Mouse (Mus musculus) neural tube, embryonic 12.5 days (tissue): Measurements from ENCODE around the gene Syn3. TPM values are rescaled to one million over a fixed set of nuclear protein-coding genes. Genes with fewer than 3 reads are reported as not detected.
A peak's percentile ranks its signal among the peaks of the same experiment; 100 is the strongest.
"Not testable (repeated sequence)": the region's sequence is repeated elsewhere in the genome, so short reads cannot be mapped to it uniquely, and the experiment has no call there.

Experiments used
- ATAC-seq: fragments of 200-750 bp; cut with Nextera tagmentation; 2 replicates; pipeline ENCODE4 v1.8.0; 2017; ENCODE audit warnings: low read depth, mild to moderate bottlenecking, moderate TSS enrichment, moderate library complexity; ENCODE audit not compliant: low FRiP score
- H3K27ac ChIP-seq: fragments of 300-500 bp; sonication (generic); 2 replicates; pipeline ENCODE4 v1.5.1; 2016
- H3K27me3 ChIP-seq: fragments of 300-500 bp; sonication (generic); replicated peaks from 2 replicates; pipeline ENCODE4 v1.6.1; 2016; ENCODE audit warnings: mild to moderate bottlenecking
- H3K36me3 ChIP-seq: fragments of 300-500 bp; sonication (generic); 2 replicates; pipeline ENCODE4 v1.6.1; 2016; ENCODE audit warnings: mild to moderate bottlenecking
- H3K4me1 ChIP-seq: fragments of 300-500 bp; sonication (generic); 2 replicates; pipeline ENCODE4 v1.6.1; 2016
- H3K4me2 ChIP-seq: fragments of 300-500 bp; sonication (generic); replicated peaks from 2 replicates; pipeline ENCODE4 v1.6.1; 2016; ENCODE audit warnings: mild to moderate bottlenecking
- H3K4me3 ChIP-seq: fragments of 300-500 bp; sonication (generic); 2 replicates; pipeline ENCODE4 v1.5.1; 2016
- H3K9ac ChIP-seq: fragments of 300-500 bp; sonication (generic); 2 replicates; pipeline ENCODE4 v1.6.1; 2016; ENCODE audit warnings: mild to moderate bottlenecking
- H3K9me3 ChIP-seq: fragments of 300-500 bp; sonication (generic); 2 replicates; pipeline ENCODE4 v1.6.1; 2016; ENCODE audit warnings: mild to moderate bottlenecking
- WGBS: fragments of 180-500 bp; shearing (Covaris S2); methylation state at CpG from one replicate; pipeline ENCODE4 v1.1.7; 2016; 5-methylcytosine and 5-hydroxymethylcytosine counted together
- polyA plus RNA-seq: library from polyadenylated mRNA; unstranded; fragments of >200 nt; fragmentation: Nextera tagmentation; extraction: Ambion mirVana; gene quantifications from 2 replicates; pipeline ENCODE4 v1.2.1, GENCODE M21; 2016

Syn3 gene
- polyA plus RNA-seq, 1 experiment from 2014 or later, result 7.9 TPM

- no peak overlapping the region for H3K9ac ChIP-seq
- H3K9me3 ChIP-seq, result no peaks in the 10 kb centered on the region
- ATAC-seq, result no peak
- H3K27me3 ChIP-seq, result no peaks in the 10 kb centered on the region
- H3K4me1 ChIP-seq, result 0 out of 2 replicates have a peak, but pooled peaks cover 8% of the 10 kb centered on the region
- H3K36me3 ChIP-seq, result no peaks in the 10 kb centered on the region
- 54% methylated on average over 2 of the region's 2 CpGs for WGBS
- H3K4me2 ChIP-seq, result no peak overlapping the region
- H3K27ac ChIP-seq, result no peak overlapping the region
- no peak overlapping the region for H3K4me3 ChIP-seq
Measured at GRCm38 (mm10) chr10:86389913-86390312, 108.8 kb downstream of the Syn3 start.

- Histone ChIP-seq H3K4me2 (no peak overlapping the region), H3K27me3 (no peaks in the 10 kb centered on the region), H3K27ac (no peak overlapping the region), H3K9me3 (no peaks in the 10 kb centered on the region), H3K36me3 (no peaks in the 10 kb centered on the region), H3K4me3 (no peak overlapping the region), H3K4me1 (0 out of 2 replicates have a peak, but pooled peaks cover 8% of the 10 kb centered on the region), H3K9ac (no peak overlapping the region)
- WGBS, result 82% methylated on average over 3 of the region's 3 CpGs
- ATAC-seq, result no peak
Measured at GRCm38 (mm10) chr10:86389357-86389756, 109.3 kb downstream of the Syn3 start.

DNA sequence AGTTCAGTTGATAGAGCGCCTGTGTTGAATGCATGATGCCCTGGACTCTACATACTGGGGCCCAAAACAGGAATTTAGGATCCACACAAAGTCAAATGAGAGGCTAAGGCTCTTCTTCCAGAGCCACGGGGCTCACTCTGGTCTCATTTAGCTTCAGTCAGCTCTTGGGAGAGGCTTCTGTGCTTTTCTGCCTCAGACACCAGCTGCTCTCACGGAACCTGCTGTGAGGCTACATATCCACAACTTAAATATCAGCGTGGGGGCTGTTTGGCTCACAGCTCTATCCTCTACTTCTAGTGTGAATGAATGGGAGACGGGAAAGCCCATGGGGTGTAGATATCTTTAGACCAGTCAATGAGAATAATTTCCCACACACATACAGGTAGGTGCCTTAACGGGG, 109.9 kb downstream of the Syn3 start:
- Histone ChIP-seq H3K4me2 (no peak overlapping the region), H3K27ac (no peak overlapping the region), H3K4me1 (0 out of 2 replicates have a peak, but pooled peaks cover 8% of the 10 kb centered on the region), H3K4me3 (no peak overlapping the region), H3K9me3 (no peaks in the 10 kb centered on the region), H3K9ac (no peak overlapping the region), H3K36me3 (no peaks in the 10 kb centered on the region), H3K27me3 (no peaks in the 10 kb centered on the region)
- no peak for ATAC-seq
- 76% methylated on average over 6 of the region's 6 CpGs for WGBS

DNA sequence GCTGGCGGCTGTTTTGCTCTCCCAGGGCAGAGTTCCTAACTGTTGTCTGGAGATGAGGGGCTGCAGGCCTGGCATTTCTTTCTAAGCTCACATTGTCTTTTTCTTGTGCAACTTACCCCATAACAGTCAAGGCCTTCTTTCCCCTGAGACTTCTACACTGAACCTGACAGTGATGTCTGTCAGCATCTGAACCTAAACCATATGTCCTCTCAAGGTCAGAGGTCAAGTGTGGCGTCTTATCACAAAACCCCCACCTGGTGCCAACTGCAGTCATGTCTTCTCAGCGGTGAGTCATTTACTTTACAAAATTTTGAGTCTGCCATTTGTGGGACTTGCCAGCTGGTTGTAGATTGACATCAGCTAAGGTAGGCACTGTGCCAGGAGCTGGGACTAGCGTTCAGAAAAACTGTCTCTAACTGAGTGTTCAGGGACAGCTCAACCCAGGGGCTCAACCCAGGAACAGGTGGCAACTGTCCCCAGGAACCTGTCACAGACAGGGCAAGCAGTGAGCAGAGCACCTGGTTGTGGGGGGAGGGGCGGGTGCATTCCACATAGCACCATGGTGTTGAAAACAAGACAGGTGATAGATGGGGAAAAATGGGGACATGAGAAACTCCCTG, 110.8 kb downstream of the Syn3 start:
- H3K4me3 ChIP-seq, result no peak overlapping the region
- WGBS, result 76% methylated on average over 5 of the region's 5 CpGs

GRCm38 (mm10) chr10:86386232-86386631, 112.5 kb downstream of the Syn3 start:
- no peak for ATAC-seq
- Histone ChIP-seq H3K4me2 (no peak overlapping the region), H3K36me3 (no peaks in the 10 kb centered on the region), H3K9me3 (no peaks in the 10 kb centered on the region), H3K4me3 (no peak overlapping the region), H3K4me1 (0 out of 2 replicates have a peak, but pooled peaks cover 8% of the 10 kb centered on the region), H3K27ac (no peak overlapping the region), H3K9ac (no peak overlapping the region), H3K27me3 (no peaks in the 10 kb centered on the region)
- WGBS, result 82% methylated on average over 4 of the region's 4 CpGs

More for the DNA sequence above, 110.8 kb downstream of the Syn3 start:
- Histone ChIP-seq H3K9ac (no peak overlapping the region), H3K4me1 (0 out of 2 replicates have a peak, but pooled peaks cover 8% of the 10 kb centered on the region), H3K27me3 (no peaks in the 10 kb centered on the region), H3K9me3 (no peaks in the 10 kb centered on the region), H3K27ac (no peak overlapping the region), H3K4me2 (no peak overlapping the region), H3K36me3 (no peaks in the 10 kb centered on the region)
- no peak for ATAC-seq

- H3K36me3 ChIP-seq, result no peaks in the 10 kb centered on the region
- no peak for ATAC-seq
- 66% methylated on average over 4 of the region's 4 CpGs for WGBS
- no peak overlapping the region for H3K4me3 ChIP-seq
- H3K4me1 ChIP-seq, result 0 out of 2 replicates have a peak, but pooled peaks cover 8% of the 10 kb centered on the region
- H3K9ac ChIP-seq, result no peak overlapping the region
- no peaks in the 10 kb centered on the region for H3K9me3 ChIP-seq
- H3K27me3 ChIP-seq, result no peaks in the 10 kb centered on the region
- no peak overlapping the region for H3K27ac ChIP-seq
- no peak overlapping the region for H3K4me2 ChIP-seq
Measured at GRCm38 (mm10) chr10:86385656-86386055, 113.0 kb downstream of the Syn3 start.

DNA sequence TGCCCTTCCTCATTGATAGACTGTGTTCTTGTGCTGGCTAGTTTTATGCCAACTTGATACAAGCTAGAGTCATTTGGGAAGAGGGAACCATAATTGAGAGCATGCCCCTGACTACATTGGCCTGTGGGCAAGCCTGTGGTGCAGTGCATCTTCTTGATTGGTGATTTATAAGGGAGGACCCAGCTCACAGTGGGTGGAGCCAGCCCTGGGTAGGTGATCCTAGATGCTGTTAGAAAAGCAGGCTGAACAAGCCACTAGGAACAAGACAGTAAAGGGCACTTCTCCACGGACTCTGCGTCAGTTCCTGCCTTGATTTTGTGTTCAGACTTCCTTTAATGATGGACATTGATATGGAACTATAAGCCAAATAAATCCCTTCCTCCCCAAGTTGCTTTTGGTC, 114.0 kb downstream of the Syn3 start:
- WGBS, result 94% methylated on average over 2 of the region's 2 CpGs
- Histone ChIP-seq H3K9ac (no peak overlapping the region), H3K9me3 (no peaks in the 10 kb centered on the region), H3K36me3 (no peaks in the 10 kb centered on the region), H3K27ac (no peak overlapping the region), H3K4me1 (0 out of 2 replicates have a peak, but pooled peaks cover 1% of the 10 kb centered on the region), H3K4me2 (no peak overlapping the region), H3K4me3 (no peak overlapping the region), H3K27me3 (no peaks in the 10 kb centered on the region)
- no peak for ATAC-seq

DNA sequence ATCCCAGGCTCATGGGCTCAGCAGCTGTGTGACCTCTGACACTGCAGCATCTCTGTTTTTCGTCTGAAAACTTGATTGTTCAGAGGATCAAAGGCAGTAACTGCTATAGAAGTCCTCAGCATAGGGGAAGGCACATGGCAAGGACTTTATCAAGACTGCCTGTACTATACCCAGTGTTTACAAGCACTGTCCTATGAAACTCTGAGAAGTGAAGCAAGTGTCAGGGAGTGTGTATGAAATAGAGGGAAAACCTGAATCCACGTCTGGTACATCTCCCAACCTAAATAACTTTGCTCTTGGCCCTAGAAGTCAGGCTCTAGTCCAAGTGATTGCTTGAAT, 116.8 kb downstream of the Syn3 start:
- Histone ChIP-seq H3K9ac (no peak overlapping the region), H3K9me3 (no peaks in the 10 kb centered on the region), H3K27ac (no peak overlapping the region), H3K36me3 (no peaks in the 10 kb centered on the region), H3K27me3 (no peaks in the 10 kb centered on the region), H3K4me3 (no peak overlapping the region), H3K4me1 (no peaks in the 10 kb centered on the region), H3K4me2 (no peak overlapping the region)
- WGBS, result 30% methylated on average over 2 of the region's 2 CpGs
- ATAC-seq, result no peak

DNA sequence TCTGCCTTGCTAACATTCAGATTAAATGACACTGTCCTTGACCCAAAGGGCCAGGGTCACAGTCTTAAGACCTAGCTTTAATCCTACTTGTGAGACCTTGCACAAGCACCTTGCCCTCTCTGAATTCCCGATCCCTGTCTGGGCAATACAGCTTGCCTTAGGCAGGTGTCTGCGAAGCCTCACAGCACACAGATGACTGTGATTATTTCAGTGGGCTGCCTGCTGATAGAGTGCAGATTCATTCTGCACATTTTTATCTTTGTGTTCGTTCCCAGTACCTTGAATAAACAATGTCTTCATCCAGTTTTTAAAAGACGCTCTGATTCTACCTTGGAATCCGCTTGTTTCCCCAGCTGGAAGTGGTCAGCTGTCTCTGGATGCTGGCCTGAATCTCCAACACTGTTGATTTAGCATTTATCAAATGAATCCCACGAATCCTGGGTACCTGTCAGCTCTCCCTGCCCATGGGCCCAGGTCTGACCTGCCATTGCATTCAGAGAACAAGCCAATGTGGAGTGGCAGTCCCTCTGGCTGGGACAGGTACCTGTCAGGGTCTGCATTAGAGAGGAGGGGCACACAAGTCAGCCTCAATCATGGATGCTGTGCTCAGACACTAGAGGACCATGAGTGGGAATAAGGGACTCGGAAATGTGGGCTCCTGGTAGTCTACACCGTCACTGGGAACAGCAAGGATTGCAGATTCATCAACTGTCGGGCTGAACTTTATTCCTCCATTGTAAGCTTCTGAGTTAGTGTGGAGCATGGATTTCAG, 117.4 kb downstream of the Syn3 start:
- no peak overlapping the region for H3K4me3 ChIP-seq
- H3K36me3 ChIP-seq, result no peaks in the 10 kb centered on the region
- WGBS, result 73% methylated on average over 9 of the region's 9 CpGs
- H3K4me2 ChIP-seq, result no peak overlapping the region
- no peaks in the 10 kb centered on the region; the same call in 1 of the 2 replicates for H3K4me1 ChIP-seq
- H3K9ac ChIP-seq, result no peak overlapping the region
- no peaks in the 10 kb centered on the region for H3K9me3 ChIP-seq
- H3K27ac ChIP-seq, result no peak overlapping the region
- ATAC-seq, result no peak
- no peaks in the 10 kb centered on the region for H3K27me3 ChIP-seq

DNA sequence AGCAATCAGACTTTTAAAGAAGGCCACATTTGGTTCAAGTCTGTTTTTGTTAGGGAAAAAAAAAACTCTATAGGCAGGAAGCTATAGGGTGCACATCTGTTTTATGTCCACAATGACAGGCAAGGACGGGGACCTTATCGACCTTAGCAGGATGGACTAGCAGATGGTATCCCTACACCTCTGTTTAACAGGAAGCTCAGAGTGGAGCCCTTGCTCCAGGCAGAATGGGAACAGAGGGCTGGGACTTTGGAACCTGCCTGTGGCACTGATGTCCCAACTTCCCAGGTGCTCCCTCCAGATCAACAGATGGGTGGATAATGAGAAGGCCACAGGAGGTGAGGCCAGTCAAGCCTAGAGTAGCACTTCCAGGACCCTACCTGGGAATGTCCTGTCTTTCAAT, 118.1 kb downstream of the Syn3 start:
- no peak for ATAC-seq
- H3K9me3 ChIP-seq, result no peaks in the 10 kb centered on the region
- H3K27ac ChIP-seq, result no peak overlapping the region
- H3K4me2 ChIP-seq, result no peak overlapping the region
- no peak overlapping the region for H3K9ac ChIP-seq
- H3K4me3 ChIP-seq, result no peak overlapping the region
- 70% methylated on average over 2 of the region's 2 CpGs for WGBS
- H3K27me3 ChIP-seq, result no peaks in the 10 kb centered on the region
- H3K36me3 ChIP-seq, result no peaks in the 10 kb centered on the region
- H3K4me1 ChIP-seq, result no peaks in the 10 kb centered on the region; the same call in 1 of the 2 replicates

DNA sequence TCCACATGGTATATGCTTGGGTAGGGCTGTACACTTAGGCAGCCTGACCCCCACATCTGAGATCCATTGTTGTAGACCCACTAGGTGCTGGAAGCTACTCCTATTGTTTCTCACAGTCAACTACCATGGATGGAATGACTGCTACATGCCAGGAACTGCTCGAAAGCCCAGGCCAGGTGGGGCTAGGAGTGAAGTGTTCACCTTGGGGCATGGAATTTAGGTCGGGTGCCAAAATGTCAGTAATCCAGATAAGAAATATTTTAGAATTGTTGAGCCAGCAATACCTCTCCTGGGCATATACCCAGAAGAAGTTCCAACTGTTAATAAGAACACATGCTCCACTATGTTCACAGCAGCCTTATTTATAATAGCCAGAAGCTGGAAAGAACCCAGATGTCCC, 119.9 kb downstream of the Syn3 start:
- H3K4me1 ChIP-seq, H3K4me3 ChIP-seq, H3K9me3 ChIP-seq, H3K27ac ChIP-seq, H3K36me3 ChIP-seq, ATAC-seq, H3K9ac ChIP-seq, H3K4me2 ChIP-seq, H3K27me3 ChIP-seq: not testable (repeated sequence)
- 83% methylated on average over 2 of the region's 2 CpGs for WGBS

DNA sequence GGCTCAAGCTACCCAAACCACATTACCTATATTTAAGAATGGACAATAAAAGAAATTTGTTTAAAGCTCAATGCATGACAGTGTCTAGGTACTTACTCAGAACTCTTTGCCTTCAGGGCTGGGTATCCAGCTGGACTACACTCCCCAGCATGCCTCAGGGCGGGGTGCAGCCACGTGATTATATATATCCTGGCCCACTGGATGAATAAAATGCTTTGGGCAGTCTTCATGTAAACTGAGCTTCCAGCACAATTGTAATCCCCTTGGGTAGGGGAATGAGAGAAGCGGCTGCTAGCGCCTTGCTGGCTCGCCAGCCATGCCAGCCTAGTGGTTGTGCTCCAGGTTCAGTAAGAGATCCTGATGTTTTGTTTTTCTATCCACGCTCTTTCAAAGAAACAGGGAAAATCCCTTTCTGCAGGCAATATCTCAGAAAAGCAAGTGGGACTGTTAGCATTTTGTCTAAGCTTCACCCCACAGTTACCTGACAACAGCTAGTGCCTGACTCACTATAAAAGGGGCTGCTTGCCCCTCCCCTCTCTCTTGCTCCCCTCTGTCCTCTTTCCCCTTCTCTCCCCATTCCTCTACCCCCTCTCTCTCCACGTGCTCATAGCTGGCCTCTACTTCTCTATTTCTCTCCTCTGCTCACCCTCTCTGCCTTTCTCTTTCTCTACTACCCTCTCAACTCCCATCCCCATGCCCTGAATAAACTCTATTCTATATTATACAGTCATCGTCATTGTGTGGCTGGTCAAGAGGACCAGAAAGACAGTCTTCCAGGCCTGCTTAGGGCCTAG, 122.1 kb downstream of the Syn3 start:
- WGBS, result 76% methylated on average over 8 of the region's 8 CpGs
- ATAC-seq, result peak; percentile 73
- Histone ChIP-seq H3K9me3 (no peaks in the 10 kb centered on the region), H3K4me1 (no peaks in the 10 kb centered on the region; the same call in 1 of the 2 replicates), H3K27me3 (no peaks in the 10 kb centered on the region), H3K4me3 (no peak overlapping the region), H3K4me2 (no peak overlapping the region), H3K9ac (no peak overlapping the region), H3K27ac (no peak overlapping the region), H3K36me3 (no peaks in the 10 kb centered on the region)
